Mouse (Mus musculus) liver, adult (tissue): ENCODE measurements at regions not wholly inside any gene's neighbourhood (a gene's known extent, or its start where the extent isn't known, plus 50 kb on each side); places are given as distances from the start of the nearest gene placed in this dataset.

Experiments used
- GATA4 ChIP-seq: IDR thresholded peaks from 2 replicates; pipeline ENCODE4 v1.6.1; 2014; ENCODE audit warnings: mild to moderate bottlenecking, low read length; ENCODE audit not compliant: insufficient replicate concordance

DNA sequence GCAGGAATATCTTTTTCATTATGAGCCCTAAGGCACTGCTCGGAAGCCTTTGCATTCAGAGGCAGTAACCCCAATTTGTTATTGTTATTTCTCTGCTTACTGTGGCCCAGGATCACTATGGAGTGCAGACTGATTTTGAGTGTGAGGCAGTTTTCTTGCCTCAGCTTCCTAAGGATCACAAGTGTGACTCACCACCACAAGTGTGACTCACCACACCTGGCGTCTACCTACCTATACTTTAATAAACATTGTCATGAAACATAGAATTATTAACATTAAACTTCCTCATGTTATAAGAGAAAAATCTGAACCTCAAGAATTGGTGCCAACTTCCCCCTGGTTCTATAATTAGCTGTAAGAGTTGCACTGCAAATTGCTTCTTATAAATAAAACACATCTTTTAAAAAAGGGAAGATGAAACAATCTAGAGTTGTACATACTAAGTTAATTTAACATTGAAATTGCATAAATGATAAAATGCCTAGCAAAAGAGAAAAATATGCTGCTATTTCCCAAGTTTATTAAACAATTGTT, 52.4 kb upstream of the Cdkn2b start:
- no peak for TF ChIP-seq GATA4

- TF ChIP-seq GATA4 = no peak
Measured at GRCm38 (mm10) chr4:89362650-89363049, 51.8 kb upstream of the Cdkn2b start.

- TF ChIP-seq GATA4 = no peak
Measured at GRCm38 (mm10) chr4:89361316-89361715, 50.5 kb upstream of the Cdkn2b start.
